Mouse (Mus musculus) lung, postnatal 36 days (tissue): ENCODE measurements at regions not wholly inside any gene's neighbourhood (a gene's known extent, or its start where the extent isn't known, plus 50 kb on each side); places are given as distances from the start of the nearest gene placed in this dataset.
"Not testable (repeated sequence)": the region's sequence is repeated elsewhere in the genome, so short reads cannot be mapped to it uniquely, and the experiment has no call there.

ENCODE experiments used
- DNase-seq: peaks from one replicate; pipeline ENCODE4 v3.0.0; 2022; ENCODE audit warnings: mixed read lengths

DNA sequence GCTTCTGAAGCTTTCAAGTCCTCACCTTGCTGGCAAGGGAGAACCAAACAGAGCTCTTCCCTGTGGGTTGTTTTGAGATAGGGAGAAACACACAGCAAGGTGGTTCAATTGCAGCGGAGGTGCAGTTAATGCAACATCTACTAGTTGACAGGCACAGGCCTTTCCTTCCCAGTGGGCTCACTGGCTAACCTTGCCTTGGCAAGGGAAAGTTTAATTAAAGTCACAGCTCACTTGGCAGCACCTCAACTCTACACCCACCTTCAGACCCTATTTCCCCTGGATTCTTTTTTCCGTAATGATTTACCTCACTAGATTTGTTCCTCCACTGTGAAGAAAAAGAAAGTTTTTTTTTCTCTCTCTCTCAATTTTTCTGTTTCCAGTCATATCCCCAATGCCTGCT lies 314.5 kb downstream of the Tlr4 start:
- no peak for DNase-seq

DNA sequence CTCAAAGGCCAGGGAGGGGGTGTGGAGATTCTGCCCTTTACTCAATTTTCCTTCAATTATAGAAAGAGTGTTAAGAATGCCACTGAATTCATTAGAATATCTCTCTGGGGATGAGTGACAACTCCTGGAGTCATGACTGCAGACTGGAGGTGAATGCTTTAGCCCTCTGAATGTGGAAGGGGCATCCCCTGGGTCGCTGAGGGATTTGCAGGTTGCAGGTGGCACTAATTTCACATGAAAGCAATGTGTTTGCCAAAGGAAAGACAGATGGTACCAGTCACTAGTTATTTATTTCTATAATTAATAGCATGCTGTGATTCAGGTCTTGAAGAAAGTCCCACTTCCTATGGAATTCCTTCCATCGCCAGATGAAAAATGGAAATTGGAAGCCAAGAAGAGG lies 321.1 kb downstream of the Tlr4 start:
- no peak for DNase-seq

DNA sequence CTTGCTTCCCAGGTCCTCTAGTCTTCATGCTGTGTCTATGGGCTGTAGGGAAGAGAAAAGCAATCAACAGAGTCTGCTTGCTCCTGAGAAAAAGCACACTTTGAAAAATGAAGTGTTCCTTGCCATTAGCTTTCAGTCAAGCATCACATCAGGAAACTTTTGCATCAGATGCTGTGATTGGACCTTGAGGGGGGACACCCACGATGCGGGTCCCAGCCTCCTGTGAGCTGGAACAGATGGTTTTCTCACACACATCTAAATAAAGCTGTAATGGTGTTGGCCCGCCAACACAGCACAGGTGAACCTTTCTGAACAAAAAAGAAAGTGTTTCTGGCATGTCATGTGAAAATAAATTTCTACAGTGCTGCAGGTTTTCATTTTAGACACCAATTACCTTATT lies 335.3 kb downstream of the Tlr4 start:
- no peak for DNase-seq

DNA sequence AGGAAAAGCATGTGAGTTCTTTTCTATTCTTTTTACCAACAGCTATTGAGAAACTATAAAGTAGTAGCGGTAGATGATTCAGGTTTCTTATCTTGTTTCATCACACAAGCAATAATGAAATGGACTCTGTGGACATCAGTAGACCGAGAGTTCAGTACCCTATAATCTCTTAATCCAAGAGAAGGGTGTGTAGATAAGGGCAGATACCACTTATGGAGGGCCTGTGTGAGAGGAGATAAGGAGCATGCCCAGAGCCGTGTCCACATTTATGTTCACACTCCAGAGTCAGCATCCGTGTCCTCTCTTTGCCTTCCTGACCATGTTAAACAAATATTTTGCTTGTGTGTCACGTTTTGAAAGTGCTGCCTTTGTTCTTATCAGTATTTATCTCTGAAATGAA lies 340.3 kb downstream of the Tlr4 start:
- DNase-seq = no peak

DNA sequence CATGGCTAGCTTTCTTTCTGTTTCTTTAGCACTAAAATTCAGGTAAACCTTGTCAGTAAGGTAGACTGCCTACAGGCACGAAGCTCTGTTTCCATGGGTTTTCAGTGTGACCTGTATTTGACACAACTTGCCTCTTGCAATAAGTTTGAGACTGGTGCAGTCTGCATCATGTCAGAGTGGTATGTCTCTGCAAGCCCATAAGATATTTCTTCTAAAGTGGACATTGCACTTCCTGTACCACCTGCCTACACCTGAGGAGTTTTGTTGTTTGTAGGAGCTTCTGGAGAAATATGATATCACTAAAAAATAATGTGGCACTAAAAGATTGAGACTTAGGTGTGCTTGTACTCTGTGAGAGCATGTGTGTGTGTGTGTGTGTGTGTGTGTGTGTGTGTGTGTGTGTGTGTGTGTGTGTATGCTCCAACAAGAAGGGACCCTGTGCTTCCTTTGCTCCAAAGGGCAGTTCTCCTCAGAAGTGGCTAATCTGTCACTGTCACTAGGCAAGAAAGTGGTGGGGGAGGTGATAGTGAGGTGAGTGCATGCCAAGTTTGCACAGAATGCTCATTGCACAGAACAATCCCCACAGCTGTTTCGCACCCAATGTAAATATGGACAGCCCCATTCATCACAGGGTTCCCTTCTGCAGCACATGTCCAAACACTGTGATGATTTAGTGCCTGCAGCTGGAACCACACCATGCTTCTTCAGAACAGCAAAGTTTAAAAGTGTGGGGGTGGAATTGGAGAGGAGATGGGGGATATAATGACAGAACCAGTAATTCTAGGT lies 360.5 kb downstream of the Tlr4 start:
- DNase-seq = no peak

DNA sequence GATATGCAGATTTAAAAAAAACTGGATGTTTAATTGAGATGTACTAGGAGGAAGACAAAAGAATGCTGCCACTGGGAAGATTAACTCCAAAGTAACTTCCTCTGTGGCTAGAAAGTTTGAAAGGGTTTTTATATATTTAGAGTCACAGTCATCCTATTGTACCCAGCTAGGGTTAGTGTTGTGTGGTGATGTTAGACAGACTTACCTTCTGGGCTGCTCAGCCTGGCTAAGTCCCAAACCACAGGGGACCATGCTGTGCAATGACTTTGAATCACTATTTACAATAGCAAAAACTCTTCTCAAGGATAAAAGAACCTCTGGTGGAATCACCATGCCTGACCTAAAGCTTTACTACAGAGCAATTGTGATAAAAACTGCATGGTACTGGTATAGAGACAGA lies 363.2 kb downstream of the Tlr4 start:
- DNase-seq = no peak

DNA sequence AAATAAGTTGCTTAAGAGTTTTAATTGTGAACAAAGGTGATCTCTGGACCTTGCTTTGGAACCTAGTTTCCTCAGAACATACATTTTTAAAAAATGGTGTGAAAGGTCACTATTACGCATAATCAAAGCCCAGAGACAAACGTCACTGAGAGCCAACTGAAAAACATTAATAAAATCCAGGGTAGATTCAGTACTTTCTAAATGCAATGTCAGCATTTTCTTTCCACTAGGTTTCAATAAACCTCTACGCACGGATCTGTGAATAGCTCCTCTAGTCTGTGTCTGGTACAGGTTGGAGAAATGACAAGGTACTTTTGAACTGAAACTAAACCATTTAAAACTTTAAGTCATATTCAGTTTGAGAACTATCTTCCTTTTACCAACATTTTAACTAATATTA lies 367.0 kb downstream of the Tlr4 start:
- DNase-seq = no peak

DNA sequence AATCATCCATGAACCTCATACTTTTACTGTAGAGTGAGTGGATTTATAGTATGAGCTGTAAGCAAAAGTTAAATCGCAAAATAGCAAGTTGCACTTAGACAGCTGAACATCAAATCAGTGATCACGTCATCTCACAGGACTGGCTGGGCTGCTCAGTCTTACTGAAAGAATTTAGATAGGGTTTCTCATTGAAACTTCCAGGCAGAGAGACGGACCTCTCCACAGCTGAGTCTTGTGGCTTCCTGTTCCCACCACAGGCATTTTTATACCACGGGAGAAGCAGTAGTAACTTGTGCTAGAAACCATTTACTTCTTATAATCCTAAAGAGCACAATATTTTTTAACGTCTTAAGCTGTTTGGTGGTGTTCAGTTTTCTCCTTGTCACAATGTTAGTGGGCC lies 369.5 kb downstream of the Tlr4 start:
- DNase-seq = no peak

DNA sequence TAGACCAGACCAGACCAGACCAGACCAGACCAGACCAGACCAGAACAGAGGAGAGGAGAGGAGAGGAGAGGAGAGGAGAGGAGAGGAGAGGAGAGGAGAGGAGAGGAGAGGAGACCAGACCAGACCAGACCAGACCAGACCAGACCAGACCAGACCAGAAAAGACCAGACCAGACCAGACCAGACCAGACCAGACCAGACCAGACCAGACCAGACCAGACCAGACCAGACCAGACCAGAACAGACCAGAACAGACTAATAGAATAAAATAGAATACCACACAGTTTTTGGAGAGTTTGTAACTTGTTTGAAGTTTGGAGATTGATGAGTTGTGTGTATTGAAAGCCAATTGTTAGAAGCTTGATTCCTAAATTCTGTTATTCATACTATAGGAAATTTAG lies 381.0 kb downstream of the Tlr4 start:
- DNase-seq = peak; percentile 43

DNA sequence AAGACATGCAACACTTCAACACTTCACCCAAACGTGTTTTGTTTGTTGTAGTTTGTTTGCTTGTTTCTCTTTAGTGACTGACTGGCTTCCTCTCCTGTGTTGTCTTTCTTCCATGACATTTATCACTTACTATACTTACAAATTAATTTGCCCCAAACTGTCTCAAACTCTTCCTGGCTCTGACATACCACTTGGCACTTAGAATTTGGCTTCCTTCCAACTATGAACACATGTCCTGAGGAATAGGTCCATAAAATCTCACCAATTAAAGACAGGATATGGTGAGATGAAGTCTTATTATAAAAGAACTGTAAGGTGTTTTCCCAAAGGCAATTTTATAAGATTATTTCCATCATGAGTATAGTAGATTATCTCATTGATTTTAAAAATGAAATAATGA lies 386.0 kb downstream of the Tlr4 start:
- DNase-seq = no peak

DNA sequence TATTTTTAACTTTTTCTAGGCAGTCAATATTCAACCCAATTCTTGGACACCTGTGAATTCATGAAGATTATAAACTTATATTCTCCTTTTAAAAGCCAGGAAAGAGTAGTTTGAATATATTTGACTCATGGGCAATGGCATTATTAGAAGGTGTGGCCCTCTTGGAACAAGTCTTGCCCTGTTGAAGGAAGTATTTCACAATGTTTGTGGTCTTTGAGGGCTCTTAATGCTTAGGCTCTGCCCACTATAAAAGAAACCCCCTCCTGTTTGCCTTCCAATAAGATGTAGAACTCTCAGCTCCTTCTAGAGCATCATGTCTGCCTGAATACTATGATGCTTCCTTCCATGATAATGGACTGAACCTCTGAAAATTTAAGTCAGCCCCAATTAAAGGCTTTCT lies 397.1 kb downstream of the Tlr4 start:
- DNase-seq = no peak

DNA sequence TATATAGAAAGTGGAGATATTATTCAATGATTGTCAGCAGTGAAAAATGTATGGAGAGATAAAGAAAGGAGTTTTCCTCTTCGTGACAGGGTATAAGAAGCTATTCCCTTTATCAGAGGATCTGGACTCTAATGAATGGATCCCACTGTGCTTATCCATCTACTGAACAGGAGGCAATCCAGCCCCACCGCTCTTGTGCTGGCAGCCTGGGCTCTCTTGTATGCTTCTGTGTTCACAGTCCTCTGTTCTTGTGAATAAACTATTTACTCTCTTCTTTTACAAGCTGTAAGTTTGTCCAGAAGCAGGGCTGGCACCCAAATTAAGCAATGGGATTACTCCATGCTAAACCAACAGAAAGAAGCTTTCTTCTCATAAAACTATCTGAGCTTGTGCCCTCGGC lies 401.8 kb downstream of the Tlr4 start:
- DNase-seq = no peak

DNA sequence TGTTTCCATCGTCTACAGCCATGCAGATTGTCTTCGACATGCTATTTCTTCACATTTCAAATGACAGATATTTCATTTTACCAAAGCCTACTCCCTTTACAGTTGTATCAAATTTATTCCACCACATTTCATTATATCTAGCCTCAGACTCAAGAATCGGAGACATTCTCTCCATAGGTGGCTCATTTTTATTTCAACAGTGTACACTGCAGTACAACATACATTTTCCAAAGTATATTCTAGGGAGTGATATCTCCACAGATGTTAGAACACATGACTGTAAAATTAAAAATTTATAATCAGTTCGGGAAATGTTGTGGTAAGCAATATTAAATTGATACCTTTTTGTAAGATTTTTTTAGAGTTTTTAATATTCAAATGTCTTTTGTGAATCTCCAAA lies 446.2 kb downstream of the Tlr4 start:
- no peak for DNase-seq

DNA sequence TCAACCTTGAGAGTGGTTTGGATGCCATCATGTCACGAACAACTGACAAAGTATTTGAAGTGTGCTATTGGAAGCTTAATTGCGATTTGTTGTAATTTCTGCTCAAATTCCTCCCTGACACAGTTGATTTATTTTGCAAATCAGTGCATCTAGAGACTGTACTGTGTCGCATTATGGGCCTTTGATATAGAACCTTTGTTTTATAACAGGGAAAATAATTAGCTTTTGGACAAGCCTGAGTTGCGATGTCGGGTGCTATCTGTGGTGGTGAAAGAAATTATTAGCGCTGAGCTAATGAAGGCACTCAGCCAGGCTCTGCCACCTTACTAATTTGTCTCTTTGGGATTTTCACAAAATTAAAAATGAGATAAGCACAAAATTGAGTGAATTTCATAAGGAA lies 473.6 kb downstream of the Tlr4 start:
- DNase-seq = no peak

DNA sequence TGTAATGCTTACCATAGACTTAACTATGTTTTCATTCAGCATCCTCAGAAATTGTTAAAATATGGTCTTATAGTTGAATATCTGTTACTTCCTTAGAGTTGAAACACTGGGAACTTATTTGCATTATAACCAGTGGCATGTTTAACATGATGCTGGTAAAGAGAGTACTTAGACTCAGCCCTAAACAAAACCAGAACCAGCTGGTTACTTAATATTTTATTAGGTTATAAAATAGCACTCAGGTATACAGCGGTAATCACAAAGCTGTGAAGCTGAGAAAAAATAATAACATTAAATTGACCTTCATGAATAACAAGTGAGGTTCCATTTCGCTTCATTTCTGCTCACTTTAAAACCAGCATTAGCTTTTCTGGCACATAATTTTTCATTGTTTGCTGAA lies 474.4 kb downstream of the Tlr4 start:
- DNase-seq = no peak

DNA sequence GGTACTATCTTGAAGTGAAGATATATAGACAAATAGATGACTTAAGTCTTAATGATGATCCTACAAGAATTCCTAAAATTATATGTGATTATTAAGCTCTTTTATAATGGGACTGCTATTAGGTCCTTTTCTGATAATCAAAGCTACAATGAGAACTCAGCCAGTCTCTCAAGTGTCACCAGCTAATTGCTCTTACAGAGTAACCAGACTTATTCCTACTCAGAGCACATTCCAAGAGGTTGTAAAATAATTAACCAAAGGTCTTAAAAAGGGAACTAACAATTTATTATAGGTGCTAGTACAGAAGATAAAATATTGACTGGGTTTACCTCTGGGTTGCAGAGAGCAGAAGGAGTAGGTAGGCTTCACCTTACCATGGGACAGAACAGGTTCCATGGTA lies 492.7 kb downstream of the Tlr4 start:
- not testable (repeated sequence) for DNase-seq
